Mouse (Mus musculus) Patski (cell line): ENCODE data around the gene Prpf19. TPM values are rescaled to one million over a fixed set of nuclear protein-coding genes. Genes with fewer than 3 reads are reported as not detected.

Experiments
- ATAC-seq: fragments of 100-300 bp; one replicate; pipeline ENCODE4 v1.8.0; 2021
- CTCF ChIA-PET: fragments of 350-600 bp; sonication (Branson Sonifier 250); formaldehyde crosslinking; loops from one replicate; lab custom pipeline; 2022; ENCODE audit warnings: inconsistent platforms; lab: Charles Lee
- POLR2A ChIA-PET: fragments of 350-600 bp; sonication (Branson Sonifier 250); formaldehyde crosslinking; loops from one replicate; lab custom pipeline; 2022; ENCODE audit warnings: antibody characterized with exemption, inconsistent platforms; lab: Charles Lee
- DNase-seq: peaks from one replicate; pipeline ENCODE4 v3.0.0-alpha.2; 2011; ENCODE audit warnings: low read depth, low spot score
- H3K27me3 ChIP-seq: fragments of 371-371 bp; one replicate; pipeline ENCODE4 v1.5.1; 2021
- CTCF ChIP-seq: fragments of 100-300 bp; IDR thresholded peaks from one replicate; pipeline ENCODE4 v1.5.1; 2021
- in situ Hi-C: fragments of 300-500 bp; cut with MboI; formaldehyde crosslinking; loops from 3 replicates; pipeline ENCODE4 v1.11.1; 2018; ENCODE audit warnings: low pct_unique_long_range_greater_than_20kb, mixed read lengths
- polyA plus RNA-seq: library from polyadenylated mRNA; unstranded; gene quantifications from one replicate; pipeline ENCODE4 v1.2.3, GENCODE M21; 2021

The Prpf19 gene
- polyA plus RNA-seq, 1 experiment from 2014 or later: 251 TPM

DNA sequence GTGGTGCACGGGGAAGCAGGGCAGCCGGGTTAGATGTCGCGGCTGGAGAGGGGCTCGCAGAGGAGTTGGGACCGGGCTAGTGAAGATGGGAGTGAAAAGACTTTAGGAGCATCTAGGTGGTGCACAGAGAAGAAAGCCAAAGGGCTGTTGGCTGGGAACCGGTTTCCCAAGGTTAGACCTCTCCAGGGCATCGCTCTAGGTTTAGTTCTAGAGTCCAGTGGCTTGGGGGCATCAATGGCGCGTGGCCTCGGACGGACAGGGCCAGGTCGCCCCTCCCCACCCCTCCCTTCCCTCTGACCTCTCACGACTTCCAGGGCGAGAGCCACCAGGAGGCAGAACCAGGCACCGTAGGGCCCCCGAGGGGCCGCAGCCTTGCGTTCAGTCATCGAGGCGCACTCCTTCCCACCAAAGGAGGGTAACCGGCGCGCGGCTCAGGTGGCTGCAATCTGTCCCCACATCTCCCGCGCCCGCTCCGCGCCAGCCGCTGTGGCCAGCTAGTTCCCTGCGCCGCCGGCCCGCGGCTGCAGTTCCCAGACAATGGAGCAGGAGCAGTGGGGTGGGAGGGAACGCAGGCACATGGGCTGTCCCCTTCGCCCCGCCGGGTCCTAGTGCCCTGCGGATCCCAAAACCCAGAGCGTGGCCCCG lies 25.7 kb upstream of the Prpf19 start:
- ChIA-PET CTCF (interaction anchor here (1.8 kb wide), 1 partner anchor 11 kb away, joined by 7 read pairs; no protein-coding TSS in a partner anchor), POLR2A (interaction anchor here (1.2 kb wide), 1 partner anchor 153 kb away, joined by 3 read pairs; no protein-coding TSS in a partner anchor)
- no peak for TF ChIP-seq CTCF
- in situ Hi-C loops: no loop called here
- no peaks in the 10 kb centered on the region for H3K27me3 ChIP-seq
- ATAC-seq (peak; percentile 90), DNase-seq (peak; percentile 41)

DNA sequence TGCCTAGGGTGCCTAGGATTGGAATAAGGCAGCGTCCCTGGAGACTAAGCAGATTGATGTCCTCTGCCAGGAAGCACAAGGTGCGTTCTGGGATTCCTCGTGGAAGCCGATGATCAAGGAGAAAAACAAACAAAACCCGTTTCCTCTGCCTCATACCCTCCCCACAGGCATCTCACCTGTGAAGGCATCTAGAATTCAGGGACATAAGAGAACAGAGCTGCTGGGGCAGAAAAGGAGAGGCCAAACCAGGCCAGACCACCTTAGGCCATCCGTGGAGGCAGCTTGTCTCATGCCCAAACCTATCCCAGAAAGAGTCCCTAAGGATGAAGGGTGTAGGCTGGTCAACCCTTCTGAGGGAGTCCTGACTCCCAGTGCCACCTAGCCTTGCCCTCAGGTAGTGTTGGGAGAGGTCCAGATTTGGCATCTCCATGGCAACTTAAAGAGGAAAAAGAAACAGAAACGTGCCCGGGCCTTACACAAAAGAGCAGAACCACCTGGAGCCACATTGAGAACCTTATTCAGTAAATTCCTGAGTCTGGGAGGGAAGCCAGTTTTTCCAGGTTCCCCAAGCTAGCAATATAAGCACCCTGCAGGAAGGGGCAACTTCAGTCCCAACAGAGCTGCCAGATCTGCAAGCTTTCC lies 25.0 kb upstream of the Prpf19 start, which contains the start of gene Tmem132a:
TSS of gene Tmem132a (minus strand) at position 55 of the 642 bp plus-strand sequence.
- no peaks in the 10 kb centered on the region for H3K27me3 ChIP-seq
- ATAC-seq (peak; percentile 27), DNase-seq (no peak)
- TF ChIP-seq CTCF: no peak
- CTCF ChIA-PET: interaction anchor here (1.8 kb wide), 1 partner anchor 10 kb away, joined by 7 read pairs; no protein-coding TSS in a partner anchor
- in situ Hi-C loops: no loop called here
- POLR2A ChIA-PET: interaction anchor here (1.2 kb wide), 1 partner anchor 154 kb away, joined by 3 read pairs; no protein-coding TSS in a partner anchor

DNA sequence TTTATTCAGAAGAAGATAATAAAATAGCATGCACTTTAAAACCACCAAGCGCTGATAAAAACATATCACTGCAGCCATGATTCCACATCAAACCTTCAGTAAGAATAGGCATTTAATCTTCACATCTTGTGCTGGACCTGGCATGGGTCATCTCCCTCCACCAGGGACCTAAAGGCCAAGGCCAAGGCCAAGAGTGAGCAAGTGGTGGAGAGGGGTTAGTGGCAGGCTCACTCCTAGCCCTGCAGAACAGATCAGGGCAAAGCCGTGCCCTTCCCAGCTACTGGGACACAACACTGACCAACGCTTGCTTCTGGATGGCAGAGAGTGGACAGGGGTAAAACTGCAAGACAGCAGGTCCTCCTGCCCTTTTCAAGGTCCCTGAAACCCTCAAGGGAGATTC lies 24.4 kb upstream of the Prpf19 start:
- ATAC-seq: no peak
- H3K27me3 ChIP-seq: no peaks in the 10 kb centered on the region
- ChIA-PET CTCF (interaction anchor here (1.8 kb wide), 1 partner anchor 9 kb away, joined by 7 read pairs; no protein-coding TSS in a partner anchor), POLR2A (interaction anchor here (1.0 kb wide), 1 partner anchor 13 kb away, joined by 3 read pairs; no protein-coding TSS in a partner anchor)
- no peak for TF ChIP-seq CTCF
- in situ Hi-C loops: no loop called here
- no peak for DNase-seq

DNA sequence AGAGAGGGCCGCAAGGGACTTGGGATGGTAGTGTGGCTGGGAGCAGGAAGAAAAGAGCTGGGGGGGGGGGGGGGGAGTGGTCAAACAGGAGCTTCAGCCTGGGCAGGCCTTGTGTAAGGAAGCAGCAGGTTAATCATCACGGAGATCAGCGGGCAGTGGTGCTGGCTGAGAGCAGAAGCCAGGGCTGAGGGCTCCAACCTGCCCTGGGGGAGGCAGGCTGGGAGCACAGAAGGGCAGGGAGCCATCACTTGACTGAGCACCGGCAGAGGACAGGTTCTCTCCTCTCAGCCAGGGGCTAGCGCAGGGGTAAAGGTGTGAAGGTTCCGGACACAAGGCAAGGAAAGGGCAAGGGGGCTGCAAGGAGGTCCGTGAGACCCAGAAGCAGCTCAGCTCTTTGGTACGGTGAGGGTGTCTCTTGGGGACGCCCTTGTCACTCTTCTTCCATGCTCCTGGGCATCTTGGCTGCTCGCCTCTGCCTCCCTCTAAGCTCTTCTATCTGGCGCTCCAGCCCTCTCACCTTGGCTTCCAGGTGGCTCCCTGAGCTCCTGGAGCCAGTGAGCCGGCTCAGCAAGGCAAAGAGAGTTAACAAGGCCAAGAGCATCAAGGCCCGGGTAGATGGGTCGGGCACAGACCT lies 23.6 kb upstream of the Prpf19 start:
- H3K27me3 ChIP-seq: no peaks in the 10 kb centered on the region
- CTCF ChIA-PET: interaction anchor here (1.8 kb wide), 1 partner anchor 9 kb away, joined by 7 read pairs; no protein-coding TSS in a partner anchor
- POLR2A ChIA-PET: interaction anchor here (1.0 kb wide), 1 partner anchor 14 kb away, joined by 3 read pairs; no protein-coding TSS in a partner anchor
- ATAC-seq: no peak
- no peak for DNase-seq
- in situ Hi-C loops: no loop called here
- no peak for TF ChIP-seq CTCF

DNA sequence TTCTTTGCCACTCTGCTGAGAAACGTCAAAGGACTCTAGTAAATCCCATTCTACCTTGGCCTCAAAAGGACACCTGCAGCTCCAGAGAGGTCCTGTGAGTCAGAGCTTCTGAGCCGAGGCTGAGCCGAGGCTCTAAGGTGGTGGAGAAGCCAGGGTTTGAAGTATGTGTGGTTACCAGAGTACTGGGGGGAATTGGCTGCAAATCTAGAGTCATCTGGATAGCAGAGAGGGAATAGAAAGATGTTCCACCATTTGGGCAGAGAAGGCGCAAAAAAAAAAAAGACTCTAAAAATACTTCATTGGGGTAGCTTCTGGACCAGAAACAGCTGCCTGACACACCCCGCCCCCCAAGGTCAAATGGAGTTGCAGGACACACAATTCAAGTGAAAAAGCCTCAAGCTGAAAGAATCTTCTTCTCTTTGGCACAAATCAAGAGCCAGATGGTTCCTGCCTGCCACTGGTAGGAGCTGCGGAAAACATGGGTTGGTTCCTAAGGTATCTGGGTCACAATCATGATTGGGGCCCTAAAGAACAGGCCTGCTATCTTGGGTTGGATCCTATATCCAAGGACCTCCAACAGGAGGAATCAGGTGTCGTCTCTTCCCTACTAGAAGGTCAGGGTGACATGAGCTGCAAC lies 16.7 kb upstream of the Prpf19 start:
- ATAC-seq: no peak
- in situ Hi-C loops: loop anchor here (5.0 kb wide), 1 partner anchor 161 kb away; no protein-coding TSS in a partner anchor
- ChIA-PET POLR2A (interaction anchor here (0.6 kb wide), 1 partner anchor 94 kb away, joined by 4 read pairs; no protein-coding TSS in a partner anchor), CTCF (interaction anchor here (0.9 to 2.2 kb wide), 4 partner anchors 12 to 169 kb away, joined by 3 to 9 read pairs (median 3); partner anchors contain the start of gene Prpf19)
- no peak for DNase-seq
- no peaks in the 10 kb centered on the region for H3K27me3 ChIP-seq
- no peak for TF ChIP-seq CTCF

DNA sequence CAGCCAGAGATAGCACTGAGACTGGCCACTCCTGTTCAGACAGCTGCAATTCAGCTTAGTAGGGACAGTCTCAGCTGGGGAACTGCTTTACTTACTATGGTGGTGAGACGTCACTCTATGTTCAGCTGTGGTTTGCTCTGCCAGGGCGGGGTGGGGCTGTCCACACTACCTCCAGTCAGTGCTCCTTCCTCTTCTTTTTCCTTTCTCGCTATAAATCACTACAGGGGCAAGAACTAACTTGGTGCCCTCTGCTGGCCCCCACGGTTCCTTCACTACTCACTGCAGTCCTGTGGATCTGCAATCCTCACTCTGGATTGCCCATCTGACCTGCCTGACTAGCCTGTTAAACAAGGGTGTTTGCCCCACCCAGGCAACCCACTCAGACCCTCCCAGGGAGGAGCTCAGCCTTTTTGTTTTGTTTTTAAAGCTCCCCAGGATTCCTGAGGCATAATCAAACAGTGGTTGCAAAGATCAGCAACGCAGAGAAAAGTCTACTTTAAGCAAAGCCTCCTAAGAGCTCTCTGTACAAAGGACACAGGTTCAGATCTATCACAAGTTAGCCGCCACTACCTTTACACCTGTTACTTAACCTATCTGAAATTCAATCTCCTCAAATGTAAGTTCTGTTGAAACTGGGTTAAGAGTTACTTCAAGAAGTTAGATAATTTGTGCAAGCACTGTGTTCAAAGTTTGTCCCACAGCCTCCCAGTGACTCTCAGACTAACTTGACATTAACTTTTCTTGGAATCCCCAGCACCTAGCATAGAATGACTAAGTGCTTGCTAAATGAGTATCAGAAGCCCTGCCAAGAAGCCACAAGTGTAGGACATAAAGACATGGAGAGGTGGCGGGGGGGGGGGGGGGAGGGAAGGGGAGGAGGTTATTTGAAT lies 14.7 kb upstream of the Prpf19 start:
- no peak for TF ChIP-seq CTCF
- no peak for DNase-seq
- no peaks in the 10 kb centered on the region for H3K27me3 ChIP-seq
- POLR2A ChIA-PET: interaction anchor here (0.7 to 1.0 kb wide), 3 partner anchors 15 to 74 kb away, joined by 3 to 4 read pairs (median 3); no protein-coding TSS in a partner anchor
- ATAC-seq: peak; percentile 28
- CTCF ChIA-PET: interaction anchor here (0.7 to 1.6 kb wide), 8 partner anchors 10 to 171 kb away, joined by 3 to 7 read pairs (median 4); partner anchors contain the start of genes Prpf19 and Tmem132a
- in situ Hi-C loops: no loop called here

DNA sequence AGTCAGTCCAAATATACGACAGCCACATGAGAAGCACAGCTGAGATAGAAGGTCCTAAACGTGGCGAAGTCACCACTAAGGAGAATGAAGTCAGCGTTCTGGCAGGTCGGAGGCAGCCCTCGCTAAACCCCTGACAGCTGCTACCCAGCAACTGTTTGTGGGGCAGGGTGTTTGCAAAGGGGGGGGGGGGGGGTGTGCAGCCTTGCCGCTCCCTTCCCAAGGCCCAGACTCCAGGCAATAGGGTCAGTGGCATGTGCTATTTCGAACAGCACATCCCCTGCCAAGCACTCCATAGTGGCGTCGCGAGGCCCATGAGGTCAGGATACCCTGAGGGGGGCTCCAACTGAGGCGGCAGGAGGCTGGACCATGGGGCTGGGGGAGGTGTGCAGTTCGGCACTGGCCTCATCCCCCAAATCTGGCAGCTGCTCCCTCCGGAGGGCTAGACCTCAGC lies 14.0 kb upstream of the Prpf19 start:
- POLR2A ChIA-PET: interaction anchor here (0.7 to 1.0 kb wide), 3 partner anchors 15 to 73 kb away, joined by 3 to 4 read pairs (median 3); no protein-coding TSS in a partner anchor
- no peaks in the 10 kb centered on the region for H3K27me3 ChIP-seq
- TF ChIP-seq CTCF: no peak
- no peak for DNase-seq
- peak; percentile 14 for ATAC-seq
- in situ Hi-C loops: no loop called here
- CTCF ChIA-PET: interaction anchor here (0.7 to 1.6 kb wide), 6 partner anchors 11 to 171 kb away, joined by 3 to 7 read pairs (median 4); partner anchors contain the start of genes Prpf19 and Tmem132a

DNA sequence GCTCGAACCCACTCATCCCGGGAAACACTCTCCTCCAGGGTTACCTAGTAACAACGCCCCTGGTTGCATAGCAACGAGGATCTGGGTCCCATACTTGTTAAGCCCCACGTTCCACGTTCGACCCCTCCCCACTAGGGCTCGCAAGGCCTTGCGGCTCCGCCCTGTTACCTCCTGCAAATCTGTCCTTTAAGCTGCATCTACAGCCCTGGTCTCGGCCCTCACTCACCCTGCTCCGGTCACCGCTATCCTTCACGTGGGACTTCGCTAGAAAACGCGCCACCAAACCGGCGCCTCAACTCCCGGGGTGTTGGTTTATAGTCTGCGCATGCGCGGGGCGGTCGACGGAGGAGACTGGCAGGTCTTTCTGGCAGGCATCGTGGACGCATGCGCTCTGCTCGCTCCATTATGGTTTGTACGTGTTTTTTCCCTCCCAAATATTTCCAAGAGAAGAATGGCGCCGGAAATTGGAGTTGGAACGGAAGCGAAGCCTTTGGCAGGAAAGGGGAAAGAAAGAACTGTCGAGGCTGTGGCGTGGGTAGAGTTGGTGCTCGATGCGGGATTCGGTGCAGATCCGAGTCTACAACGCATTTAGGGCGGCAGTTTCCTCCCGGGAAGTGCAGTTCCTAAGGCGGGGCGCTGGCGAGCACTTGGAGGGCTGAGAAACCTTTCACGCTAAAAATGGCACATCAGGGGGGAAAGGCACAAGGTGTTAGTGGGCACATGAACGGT lies 13.4 kb upstream of the Prpf19 start, which contains the start of gene Tmem109:
TSS of gene Tmem109 (minus strand) at position 576 of the 729 bp plus-strand sequence.
- in situ Hi-C loops: no loop called here
- TF ChIP-seq CTCF: peak; percentile 64
- DNase-seq (peak; percentile 63), ATAC-seq (peak; percentile 93)
- CTCF ChIA-PET: interaction anchor here (1.1 kb wide), 1 partner anchor 172 kb away, joined by 3 read pairs; no protein-coding TSS in a partner anchor
- H3K27me3 ChIP-seq: no peaks in the 10 kb centered on the region
- POLR2A ChIA-PET: interaction anchor here (0.8 to 1.0 kb wide), 2 partner anchors 14 to 23 kb away, joined by 3 to 4 read pairs; no protein-coding TSS in a partner anchor
